Mouse (Mus musculus) CH12.LX (cell line): ENCODE measurements around the gene Spag6. TPM values are rescaled to one million over a fixed set of nuclear protein-coding genes. Genes with fewer than 3 reads are reported as not detected.

Source experiments
- DNase-seq: peaks from one replicate; pipeline ENCODE4 v3.0.0-alpha.2; 2013; ENCODE audit errors: extremely low read depth
- H3K27ac ChIP-seq: 2 replicates; pipeline ENCODE4 v1.5.1; 2012; ENCODE audit warnings: low read depth, mild to moderate bottlenecking, control low read depth, moderate library complexity; ENCODE audit not compliant: insufficient read depth
- H3K27me3 ChIP-seq: replicated peaks from 2 replicates; pipeline ENCODE3; 2012; ENCODE audit warnings: inconsistent platforms
- H3K36me3 ChIP-seq, 2 experiments: replicated peaks in 1 of 2; 2 replicates each; pipeline versions ENCODE3 to v1.6.1; 2012; ENCODE audit warnings: inconsistent platforms in 1 of 2, low read length in 1 of 2, mild to moderate bottlenecking in 1 of 2, mixed read lengths in 1 of 2, moderate library complexity in 1 of 2; ENCODE audit not compliant: control insufficient read depth in 1 of 2, insufficient read depth in 1 of 2
- H3K4me1 ChIP-seq, 2 experiments: 2 replicates each; pipeline ENCODE4 v1.6.1; 2012; ENCODE audit warnings: inconsistent platforms in 1 of 2, moderate library complexity in 1 of 2; ENCODE audit not compliant: insufficient read depth in 2 of 2, control insufficient read depth in 1 of 2
- H3K4me2 ChIP-seq: 2 replicates; pipeline ENCODE4 v1.6.1; 2012; ENCODE audit warnings: low read depth, mild to moderate bottlenecking, control low read depth; ENCODE audit not compliant: poor library complexity, insufficient read depth, severe bottlenecking
- H3K4me3 ChIP-seq, 3 experiments: fragments of 150-350 bp in 1 of 3; sonication (generic) in 1 of 3; replicated peaks in 1 of 3; 2 replicates each; pipeline versions ENCODE3 to v1.5.1; 2011 to 2012; ENCODE audit warnings: low read depth in 2 of 3, low read length in 2 of 3, mild to moderate bottlenecking in 2 of 3, moderate library complexity in 2 of 3, control low read depth in 1 of 3, improper control_type of control experiment in 1 of 3, inconsistent platforms in 1 of 3, mixed read lengths in 1 of 3; ENCODE audit not compliant: poor library complexity in 1 of 3
- H3K79me2 ChIP-seq: replicated peaks from 2 replicates; pipeline ENCODE4 v1.6.1; 2012; ENCODE audit warnings: mild to moderate bottlenecking, moderate library complexity; ENCODE audit not compliant: control insufficient read depth, poor library complexity, insufficient read depth, severe bottlenecking; ENCODE audit errors: extremely low read depth
- H3K9ac ChIP-seq: 2 replicates; pipeline ENCODE4 v1.6.1; 2012; ENCODE audit warnings: low read depth, mild to moderate bottlenecking, control low read depth, moderate library complexity; ENCODE audit not compliant: insufficient read depth
- H3K9me3 ChIP-seq: replicated peaks from 2 replicates; pipeline ENCODE3; 2012; ENCODE audit warnings: low read length, inconsistent platforms, mixed read lengths
- BHLHE40 ChIP-seq: IDR thresholded peaks from 2 replicates; pipeline ENCODE4 v1.6.1; 2011; ENCODE audit warnings: mild to moderate bottlenecking, low read depth, low read length, improper control_type of control experiment
- CTCF ChIP-seq, 2 experiments: IDR thresholded peaks in 1 of 2; conservative IDR thresholded peaks in 1 of 2; 2 replicates each; pipeline ENCODE4 v1.5.1; 2011 to 2012; ENCODE audit warnings: low read depth in 2 of 2, low read length in 2 of 2, improper control_type of control experiment in 1 of 2, inconsistent platforms in 1 of 2, mild to moderate bottlenecking in 1 of 2, moderate library complexity in 1 of 2
- E2F4 ChIP-seq: IDR thresholded peaks from 2 replicates; pipeline ENCODE4 v1.6.1; 2011; ENCODE audit warnings: low read depth, low read length, improper control_type of control experiment; ENCODE audit not compliant: insufficient replicate concordance
- ELF1 ChIP-seq: IDR thresholded peaks from 2 replicates; pipeline ENCODE4 v1.6.1; 2014; ENCODE audit warnings: low read depth, mild to moderate bottlenecking, inconsistent platforms, low read length, improper control_type of control experiment
- EP300 ChIP-seq: IDR thresholded peaks from 2 replicates; pipeline ENCODE4 v1.6.1; 2011; ENCODE audit warnings: low read length, improper control_type of control experiment
- ETS1 ChIP-seq: conservative IDR thresholded peaks from 2 replicates; pipeline ENCODE4 v1.6.1; 2012; ENCODE audit warnings: low read depth, mild to moderate bottlenecking, inconsistent platforms, low read length, improper control_type of control experiment, moderate library complexity
- GABPA ChIP-seq: IDR thresholded peaks from 2 replicates; pipeline ENCODE4 v1.6.1; 2012; ENCODE audit warnings: low read depth, low read length, improper control_type of control experiment, inconsistent platforms; ENCODE audit not compliant: insufficient replicate concordance
- HCFC1 ChIP-seq: IDR thresholded peaks from 2 replicates; pipeline ENCODE4 v1.6.1; 2012; ENCODE audit warnings: low read depth, mild to moderate bottlenecking, inconsistent platforms, low read length, improper control_type of control experiment
- IRF4 ChIP-seq: IDR thresholded peaks from 2 replicates; pipeline ENCODE4 v1.6.1; 2014; ENCODE audit warnings: low read depth, mild to moderate bottlenecking, inconsistent platforms, low read length, improper control_type of control experiment
- JUN ChIP-seq: IDR thresholded peaks from 2 replicates; pipeline ENCODE4 v1.6.1; 2011; ENCODE audit warnings: low read depth, mild to moderate bottlenecking, low read length, improper control_type of control experiment, moderate library complexity; ENCODE audit not compliant: insufficient read depth
- KAT2A ChIP-seq: IDR thresholded peaks from 2 replicates; pipeline ENCODE4 v1.6.1; 2012; ENCODE audit warnings: low read length, improper control_type of control experiment, inconsistent platforms; ENCODE audit not compliant: insufficient replicate concordance
- MAFK ChIP-seq: IDR thresholded peaks from 2 replicates; pipeline ENCODE4 v1.6.1; 2011; ENCODE audit warnings: low read length, improper control_type of control experiment; ENCODE audit not compliant: insufficient replicate concordance
- MAX ChIP-seq: IDR thresholded peaks from 2 replicates; pipeline ENCODE4 v1.6.1; 2011; ENCODE audit warnings: low read length, improper control_type of control experiment
- MEF2A ChIP-seq: IDR thresholded peaks from 2 replicates; pipeline ENCODE4 v1.6.1; 2014; ENCODE audit warnings: low read depth, mild to moderate bottlenecking, inconsistent platforms, low read length, improper control_type of control experiment, borderline replicate concordance
- MXI1 ChIP-seq: IDR thresholded peaks from 2 replicates; pipeline ENCODE4 v1.6.1; 2011; ENCODE audit warnings: mild to moderate bottlenecking, low read depth, low read length, improper control_type of control experiment
- NRF1 ChIP-seq: IDR thresholded peaks from 2 replicates; pipeline ENCODE4 v1.6.1; 2014; ENCODE audit warnings: low read depth, mild to moderate bottlenecking, inconsistent platforms, low read length, improper control_type of control experiment, moderate library complexity
- PAX5 ChIP-seq: IDR thresholded peaks from 2 replicates; pipeline ENCODE4 v1.6.1; 2012; ENCODE audit warnings: low read length, inconsistent platforms, mixed read lengths
- POLR2A ChIP-seq: IDR thresholded peaks from 2 replicates; pipeline ENCODE4 v1.6.1; 2011; ENCODE audit warnings: low read depth, mild to moderate bottlenecking, improper control_type of control experiment, low read length
- RAD21 ChIP-seq: IDR thresholded peaks from 2 replicates; pipeline ENCODE4 v1.6.1; 2011; ENCODE audit warnings: low read depth, mild to moderate bottlenecking, low read length, improper control_type of control experiment, moderate library complexity
- SMC3 ChIP-seq: IDR thresholded peaks from 2 replicates; pipeline ENCODE4 v1.6.1; 2011; ENCODE audit warnings: low read depth, low read length, improper control_type of control experiment
- TBP ChIP-seq: conservative IDR thresholded peaks from 2 replicates; pipeline ENCODE4 v1.6.1; 2011; ENCODE audit warnings: low read depth, low read length, improper control_type of control experiment
- USF1 ChIP-seq: IDR thresholded peaks from 2 replicates; pipeline ENCODE4 v1.6.1; 2014; ENCODE audit warnings: low read depth, mild to moderate bottlenecking, inconsistent platforms, low read length, improper control_type of control experiment
- ZKSCAN1 ChIP-seq: IDR thresholded peaks from 2 replicates; pipeline ENCODE4 v1.6.1; 2012; ENCODE audit warnings: low read depth, inconsistent platforms, low read length, improper control_type of control experiment, borderline replicate concordance
- ZMIZ1 ChIP-seq: IDR thresholded peaks from 2 replicates; pipeline ENCODE4 v1.6.1; 2012; ENCODE audit warnings: low read depth, mild to moderate bottlenecking, inconsistent platforms, low read length, improper control_type of control experiment
- ZNF384 ChIP-seq: IDR thresholded peaks from 2 replicates; pipeline ENCODE4 v1.6.1; 2012; ENCODE audit warnings: low read depth, low read length, improper control_type of control experiment, inconsistent platforms
- dilution Hi-C: fragments of 300-500 bp; cut with MboI; formaldehyde crosslinking; loops from 2 replicates; pipeline ENCODE4 v1.14.3; 2020; ENCODE audit warnings: low sequenced_read_pairs; ENCODE audit not compliant: extremely low pct_unique_long_range_greater_than_20kb, extremely low pct_ligation_motif_present
- in situ Hi-C: fragments of 300-500 bp; cut with MboI; formaldehyde crosslinking; loops from 3 replicates; pipeline ENCODE4 v1.14.3; 2019; ENCODE audit warnings: low sequenced_read_pairs, low pct_ligation_motif_present, low pct_unique_long_range_greater_than_20kb, mixed read lengths
- polyA plus RNA-seq: library from polyadenylated mRNA; unstranded; fragments of >175 nt; gene quantifications from 2 replicates; pipeline ENCODE4 v1.2.1, GENCODE M21; 2012; ENCODE audit warnings: low read depth; ENCODE audit not compliant: insufficient read length
- total RNA-seq, 2 experiments: library from RNA; depleted of rRNA; stranded (reverse); fragments of 300-350 nt in 1 of 2; fragments of >200 nt in 1 of 2; gene quantifications; 2 replicates each; pipeline ENCODE4 v1.2.3; 2012 to 2014

The Spag6 gene
- total and polyA plus RNA-seq, 3 experiments: 0.34 TPM; not detected in 2

DNA sequence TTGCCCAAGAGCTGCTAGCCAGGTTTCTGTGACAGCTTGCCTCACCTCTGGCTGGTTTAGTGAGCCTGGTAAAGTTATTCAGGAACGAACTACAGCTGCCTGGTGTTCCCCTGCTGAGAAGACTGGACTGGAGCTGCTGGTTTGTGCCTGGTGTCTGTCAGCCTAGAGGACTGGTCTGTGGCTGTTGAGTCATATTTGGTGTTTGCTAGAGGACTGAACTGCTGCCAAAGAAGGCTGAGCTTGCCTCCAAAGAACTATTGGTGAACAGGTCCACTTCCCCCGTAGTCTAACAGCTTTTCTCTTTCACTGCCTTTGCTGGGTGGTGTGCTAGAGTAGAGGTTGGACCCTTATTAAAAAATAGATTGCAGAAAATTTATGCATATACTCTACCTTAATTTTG, 19.2 kb downstream of the Spag6 start:
- TF ChIP-seq BHLHE40 (no peak), GABPA (no peak), TBP (no peak), ZNF384 (no peak), JUN (no peak), KAT2A (no peak), E2F4 (no peak)
- Histone ChIP-seq H3K4me3 (no peak overlapping the region), H3K27me3 (no peaks in the 10 kb centered on the region), H3K9ac (no peak overlapping the region), H3K4me2 (no peak overlapping the region), H3K9me3 (no peaks in the 10 kb centered on the region), H3K79me2 (no peaks in the 10 kb centered on the region), H3K27ac (no peak overlapping the region), H3K4me1 (no peaks in the 10 kb centered on the region), H3K36me3 (no peaks in the 10 kb centered on the region)
- in situ Hi-C loops: no loop called here
- dilution Hi-C loops: no loop called here
- no peak for DNase-seq

DNA sequence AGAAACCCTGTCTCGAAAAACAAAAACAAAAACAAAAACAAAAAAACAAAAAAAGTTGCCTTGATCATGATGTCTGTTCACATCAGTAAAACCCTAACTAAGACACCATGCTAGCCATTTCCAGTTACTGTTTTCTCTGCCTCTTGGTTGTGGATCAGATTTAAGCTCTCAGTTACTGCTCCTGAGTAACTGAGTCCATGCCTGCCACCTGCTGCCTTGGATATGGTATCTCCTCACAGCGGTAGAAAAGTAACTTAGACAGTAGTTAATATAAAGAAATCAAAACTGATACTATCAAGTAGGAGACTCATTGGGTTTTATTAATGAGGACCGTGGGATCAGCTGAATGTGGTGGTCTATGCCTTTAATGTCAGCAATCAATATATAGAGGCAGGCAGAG, 20.5 kb downstream of the Spag6 start:
- H3K36me3 ChIP-seq: no peaks in the 10 kb centered on the region
- no peaks in the 10 kb centered on the region for H3K9me3 ChIP-seq
- in situ Hi-C loops: no loop called here
- no peak for TF ChIP-seq ELF1
- no peak for TF ChIP-seq ZKSCAN1
- no peak for TF ChIP-seq MEF2A
- no peak for TF ChIP-seq POLR2A
- no peak for TF ChIP-seq BHLHE40
- no peak for TF ChIP-seq ZMIZ1
- TF ChIP-seq CTCF (conservative IDR thresholded peaks at IDR 0.05 in 1 of 2, IDR thresholded peaks at IDR 0.05 in 1 of 2; ENCODE audit: low read depth in 2 of 2, low read length in 2 of 2): peak in 1 of 2 experiments; percentile 54; a peak in 2 of 4 replicates
- TF ChIP-seq EP300: no peak
- no peak for TF ChIP-seq MAFK
- TF ChIP-seq NRF1: no peak
- TF ChIP-seq HCFC1: no peak
- TF ChIP-seq USF1: no peak
- no peak for TF ChIP-seq MAX
- TF ChIP-seq PAX5: no peak
- TF ChIP-seq MXI1: no peak
- TF ChIP-seq IRF4: no peak
- TF ChIP-seq ETS1: no peak
- peak; percentile 58 for TF ChIP-seq RAD21
- TF ChIP-seq KAT2A: no peak
- TF ChIP-seq SMC3: peak; percentile 61
- TF ChIP-seq TBP: no peak
- TF ChIP-seq ZNF384: no peak
- TF ChIP-seq, all 38 proteins: peak for 3
- H3K4me3 ChIP-seq: no peak overlapping the region
- H3K9ac ChIP-seq: no peak overlapping the region
- H3K79me2 ChIP-seq: no peaks in the 10 kb centered on the region
- H3K4me1 ChIP-seq: no peaks in the 10 kb centered on the region
- H3K4me2 ChIP-seq: no peak overlapping the region
- H3K27ac ChIP-seq: no peak overlapping the region
- dilution Hi-C loops: no loop called here
- H3K27me3 ChIP-seq: no peaks in the 10 kb centered on the region
- DNase-seq: no peak
